Mouse (Mus musculus): ENCODE data around the gene Snx32.

DNA sequence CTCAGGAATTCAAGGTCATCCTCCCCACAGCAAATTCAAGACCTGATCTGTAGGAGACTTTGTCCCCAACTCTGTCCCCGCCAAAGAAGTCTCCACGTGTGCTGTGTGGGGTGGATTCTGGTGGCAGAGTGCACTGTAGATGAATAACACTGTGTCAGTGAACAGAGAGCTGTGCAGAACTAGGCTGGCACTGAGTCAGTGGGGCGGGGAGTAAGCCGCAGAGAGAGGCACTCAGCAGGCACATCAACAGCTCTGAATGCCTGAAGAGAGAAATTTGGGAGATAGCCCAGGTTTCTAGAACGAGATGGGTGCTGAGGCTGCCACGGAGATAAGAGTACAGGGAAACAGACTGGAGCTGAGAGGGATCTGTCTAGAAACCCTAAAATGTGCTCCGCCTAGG is 51.3 kb downstream of the Snx32 start:
- TF ChIP-seq POLR2A (IDR thresholded peaks at IDR 0.05; ENCODE audit: insufficient read length, low read depth) (no peak), USF1 (IDR thresholded peaks at IDR 0.05; ENCODE audit: low read depth) (no peak), TCF12 (IDR thresholded peaks at IDR 0.05; ENCODE audit: insufficient read depth, poor library complexity, severe bottlenecking) (no peak)
